Mouse (Mus musculus): ENCODE measurements around the gene Olfr701. TPM values are rescaled to one million over a fixed set of nuclear protein-coding genes. Genes with fewer than 3 reads are reported as not detected.

Gene Olfr701
- polyA plus RNA-seq, 1 experiment from 2014 or later = not detected

DNA sequence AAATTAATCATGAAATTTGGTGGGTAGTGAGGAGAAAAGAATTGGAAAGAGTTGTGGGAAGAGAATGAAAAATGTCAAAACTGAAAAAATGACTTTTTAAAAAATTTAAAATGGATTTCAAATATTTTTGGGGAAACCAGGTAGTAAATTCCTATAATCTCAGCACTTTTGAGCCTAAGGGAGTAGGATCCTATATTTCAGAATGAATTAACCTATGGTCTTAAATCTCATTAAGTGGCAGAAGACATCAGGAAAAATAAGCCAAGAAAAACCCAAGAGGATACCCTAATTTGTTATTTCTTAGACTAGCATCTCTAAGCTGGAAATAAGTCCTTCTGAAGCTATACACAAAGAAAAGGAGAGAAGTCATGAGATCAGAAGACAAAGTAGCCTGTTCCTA, 49.0 kb downstream of the Olfr701 start, which contains the start of gene Olfr704:
Gene Olfr704, plus strand, starts transcription at position 301 of the 400 bp plus-strand sequence.
- ATAC-seq (ENCODE audit: insufficient read depth) = no peak
- Histone ChIP-seq H3K4me1 (ENCODE audit: insufficient read depth) (no peaks in the 10 kb centered on the region), H3K9ac (no peak within 1 kb of the TSS), H3K4me2 (no peak within 1 kb of the TSS), H3K27me3 (ENCODE audit: insufficient read depth, low read length) (no peaks in the 10 kb centered on the region), H3K27ac (ENCODE audit: low read depth) (no peak within 1 kb of the TSS), H3K36me3 (ENCODE audit: insufficient read depth) (no peaks in the 10 kb centered on the region), H3K9me3 (ENCODE audit: low read depth, low read length) (no peaks in the 10 kb centered on the region), H3K4me3 (ENCODE audit: low read depth, low read length) (no peak within 1 kb of the TSS)
- no peak for DNase-seq
- no peak for TF ChIP-seq CTCF (IDR thresholded peaks at IDR 0.05; ENCODE audit: low read depth)

Other genes with a start within 250 kb of the Olfr701 start
- not detected in 2 replicates for gene Olfr693, start 133.5 kb upstream of the Olfr701 start, polyA plus RNA-seq (2014; fragmentation: Nextera tagmentation; extraction: Ambion mirVana)
- gene Olfr694, start 122.3 kb upstream of the Olfr701 start, polyA plus RNA-seq (2014; fragmentation: Nextera tagmentation; extraction: Ambion mirVana) = not detected in 2 replicates
- gene Olfr695, start 97.7 kb upstream of the Olfr701 start, polyA plus RNA-seq (2014; fragmentation: Nextera tagmentation; extraction: Ambion mirVana) = not detected in 2 replicates
- gene Olfr697, start 71.7 kb upstream of the Olfr701 start, polyA plus RNA-seq (2014; fragmentation: Nextera tagmentation; extraction: Ambion mirVana) = not detected in 2 replicates
- not detected in 2 replicates for gene Olfr698, start 58.7 kb upstream of the Olfr701 start, polyA plus RNA-seq (2014; fragmentation: Nextera tagmentation; extraction: Ambion mirVana)
- gene Olfr699, start 20.9 kb upstream of the Olfr701 start, polyA plus RNA-seq (2014; fragmentation: Nextera tagmentation; extraction: Ambion mirVana) = not detected in 2 replicates
- gene Olfr700, start 5.3 kb upstream of the Olfr701 start, polyA plus RNA-seq (2014; fragmentation: Nextera tagmentation; extraction: Ambion mirVana) = not detected in 2 replicates
- gene Olfr702, start 19.8 kb downstream of the Olfr701 start, polyA plus RNA-seq (2014; fragmentation: Nextera tagmentation; extraction: Ambion mirVana) = not detected in 2 replicates
- not detected in 2 replicates for gene Olfr703, start 29.2 kb downstream of the Olfr701 start, polyA plus RNA-seq (2014; fragmentation: Nextera tagmentation; extraction: Ambion mirVana)
- gene Olfr704, start 49.1 kb downstream of the Olfr701 start, polyA plus RNA-seq (2014; fragmentation: Nextera tagmentation; extraction: Ambion mirVana) = not detected in 2 replicates
- gene Olfr705, start 62.8 kb downstream of the Olfr701 start, polyA plus RNA-seq (2014; fragmentation: Nextera tagmentation; extraction: Ambion mirVana) = not detected in 2 replicates
- gene Olfr706, start 74.0 kb downstream of the Olfr701 start, polyA plus RNA-seq (2014; fragmentation: Nextera tagmentation; extraction: Ambion mirVana) = not detected in 2 replicates
- gene Olfr707, start 87.1 kb downstream of the Olfr701 start, polyA plus RNA-seq (2014; fragmentation: Nextera tagmentation; extraction: Ambion mirVana) = not detected in 2 replicates
- gene Olfr1532-ps1, start 93.9 kb downstream of the Olfr701 start, polyA plus RNA-seq (2014; fragmentation: Nextera tagmentation; extraction: Ambion mirVana) = not detected in 2 replicates
- not detected in 2 replicates for gene Olfr709-ps1, start 118.1 kb downstream of the Olfr701 start, polyA plus RNA-seq (2014; fragmentation: Nextera tagmentation; extraction: Ambion mirVana)
- not detected in 2 replicates for gene Olfr710, start 134.2 kb downstream of the Olfr701 start, polyA plus RNA-seq (2014; fragmentation: Nextera tagmentation; extraction: Ambion mirVana)
- gene Olfr6, start 149.8 kb downstream of the Olfr701 start, polyA plus RNA-seq (2014; fragmentation: Nextera tagmentation; extraction: Ambion mirVana) = not detected in 2 replicates
- gene Olfr711, start 161.3 kb downstream of the Olfr701 start, polyA plus RNA-seq (2014; fragmentation: Nextera tagmentation; extraction: Ambion mirVana) = not detected in 2 replicates
- gene Olfr2, start 191.9 kb downstream of the Olfr701 start, polyA plus RNA-seq (2014; fragmentation: Nextera tagmentation; extraction: Ambion mirVana) = not detected in 2 replicates
- not detected in 2 replicates for gene Olfr713, start 217.0 kb downstream of the Olfr701 start, polyA plus RNA-seq (2014; fragmentation: Nextera tagmentation; extraction: Ambion mirVana)